Mouse (Mus musculus) forebrain, embryonic 14.5 days (tissue): ENCODE measurements around the gene Ubox5. TPM values are rescaled to one million over a fixed set of nuclear protein-coding genes. Genes with fewer than 3 reads are reported as not detected.
A peak's percentile ranks its signal among the peaks of the same experiment; 100 is the strongest.

Experiments
- ATAC-seq: fragments of 200-750 bp; cut with Nextera tagmentation; 2 replicates; pipeline ENCODE4 v1.8.0; 2017; ENCODE audit warnings: mild to moderate bottlenecking, moderate library complexity
- DNase-seq: peaks from one replicate; pipeline ENCODE4 v3.0.0-alpha.2; 2015; ENCODE audit warnings: low spot score
- H3K27ac ChIP-seq: fragments of 300-500 bp; sonication (generic); 2 replicates; pipeline ENCODE4 v1.5.1; 2014; ENCODE audit warnings: low read depth, mild to moderate bottlenecking, control low read depth, low read length, moderate library complexity
- H3K27me3 ChIP-seq: fragments of 300-500 bp; sonication (generic); replicated peaks from 2 replicates; pipeline ENCODE4 v1.6.1; 2014; ENCODE audit warnings: low read length, control low read depth, mixed read lengths; ENCODE audit not compliant: control insufficient read depth, insufficient read depth
- H3K36me3 ChIP-seq: fragments of 300-500 bp; sonication (generic); 2 replicates; pipeline ENCODE4 v1.6.1; 2014; ENCODE audit warnings: low read length, control low read depth; ENCODE audit not compliant: control insufficient read depth, insufficient read depth
- H3K4me1 ChIP-seq: fragments of 300-500 bp; sonication (generic); 2 replicates; pipeline ENCODE4 v1.6.1; 2014; ENCODE audit warnings: antibody characterized with exemption, low read length, control low read depth; ENCODE audit not compliant: control insufficient read depth, insufficient read depth
- H3K4me2 ChIP-seq: fragments of 300-500 bp; sonication (generic); 2 replicates; pipeline ENCODE4 v1.6.1; 2014; ENCODE audit warnings: mild to moderate bottlenecking, control low read depth, low read length
- H3K4me3 ChIP-seq: fragments of 300-500 bp; sonication (generic); 2 replicates; pipeline ENCODE4 v1.5.1; 2014; ENCODE audit warnings: low read depth, low read length, control low read depth
- H3K9ac ChIP-seq: fragments of 300-500 bp; sonication (generic); 2 replicates; pipeline ENCODE4 v1.6.1; 2014; ENCODE audit warnings: mild to moderate bottlenecking, low read length, control low read depth, moderate library complexity
- H3K9me3 ChIP-seq: fragments of 300-500 bp; sonication (generic); replicated peaks from 2 replicates; pipeline ENCODE4 v1.6.1; 2016; ENCODE audit warnings: low read length, control low read depth, mixed read lengths; ENCODE audit not compliant: control insufficient read depth
- WGBS: fragments of 180-500 bp; shearing (Covaris S2); extraction: QIAGEN DNeasy Blood & Tissue Kit; methylation state at CpG from one replicate; pipeline ENCODE4 v1.1.7; 2014; 5-methylcytosine and 5-hydroxymethylcytosine counted together
- polyA plus RNA-seq: library from polyadenylated mRNA; unstranded; fragments of >200 nt; fragmentation: Nextera tagmentation; extraction: Ambion mirVana; gene quantifications from 2 replicates; pipeline ENCODE4 v1.2.1, GENCODE M21; 2014

Ubox5 gene
- polyA plus RNA-seq, result 13.0 and 14.9 TPM in 2 replicates

- Histone ChIP-seq H3K27me3 (peaks cover 7% of the 10 kb centered on the region; the same call in 1 of the 2 replicates), H3K4me1 (peaks cover 12% of the 10 kb centered on the region), H3K4me3 (peak within 1 kb of the TSS; percentile 100), H3K27ac (peak within 1 kb of the TSS; percentile 54), H3K9me3 (no peaks in the 10 kb centered on the region), H3K9ac (peak within 1 kb of the TSS; percentile 93), H3K4me2 (peak within 1 kb of the TSS; percentile 70), H3K36me3 (peaks cover 16% of the 10 kb centered on the region)
- peak; percentile 89 for ATAC-seq
- WGBS, result under 1% methylated on average over 25 of the region's 25 CpGs
- DNase-seq, result peak; percentile 91
Observed at GRCm38 (mm10) chr2:130629839-130630203, at the start of gene Ubox5, which contains the start of gene Fastkd5. Ubox5 (minus strand) TSS chr2:130630038. Fastkd5 (minus strand) TSS chr2:130630027.

DNA sequence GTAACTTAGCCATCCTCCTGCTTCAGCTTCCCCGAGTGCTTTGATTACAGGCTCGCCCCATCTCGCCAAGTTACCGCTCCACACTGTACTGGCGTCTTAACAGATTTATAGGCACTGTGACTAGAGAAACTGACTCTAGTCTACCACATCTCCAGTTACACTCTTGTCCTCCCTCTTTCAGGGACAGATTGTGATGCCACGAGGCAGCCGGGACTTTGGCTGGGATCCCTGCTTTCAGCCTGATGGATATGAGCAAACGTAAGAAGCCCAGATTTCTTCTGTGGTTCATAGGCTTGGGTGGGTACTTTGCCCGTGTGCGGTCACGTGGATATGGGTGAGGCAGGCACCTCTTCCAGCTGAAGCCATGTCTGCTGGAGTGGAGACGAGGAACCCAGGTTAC lies 49.3 kb upstream of the Ubox5 start:
- ATAC-seq, result no peak

DNA sequence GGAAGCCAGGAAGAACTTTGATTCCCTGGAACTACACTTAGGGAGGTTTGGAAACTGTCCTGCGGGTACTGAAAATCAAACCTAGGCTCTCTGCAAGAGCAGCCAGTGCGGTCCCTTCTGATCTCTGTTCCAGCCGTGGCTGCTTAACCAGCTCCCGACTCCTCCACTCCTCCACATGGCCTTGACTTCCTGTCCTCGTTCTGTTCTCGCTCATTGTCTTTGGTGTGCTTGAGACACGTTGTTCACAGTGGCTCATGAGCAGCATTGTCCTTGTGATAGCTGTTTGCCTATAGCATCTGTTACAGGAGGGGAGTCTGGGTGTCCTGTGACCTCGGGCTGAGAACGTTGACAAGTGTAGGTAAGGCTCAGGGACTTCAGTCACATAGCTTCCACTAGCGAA lies 47.4 kb upstream of the Ubox5 start:
- Histone ChIP-seq H3K36me3 (peaks cover 99% of the 10 kb centered on the region), H3K27me3 (no peaks in the 10 kb centered on the region), H3K4me1 (no peaks in the 10 kb centered on the region), H3K27ac (no peak overlapping the region), H3K9me3 (no peaks in the 10 kb centered on the region), H3K4me2 (no peak overlapping the region), H3K4me3 (no peak overlapping the region), H3K9ac (no peak overlapping the region)
- 89% methylated on average over 10 of the region's 10 CpGs for WGBS
- ATAC-seq (no peak), DNase-seq (no peak)

More for the DNA sequence above, 49.3 kb upstream of the Ubox5 start:
- WGBS, result 94% methylated on average over 12 of the region's 12 CpGs
- Histone ChIP-seq H3K4me1 (no peaks in the 10 kb centered on the region), H3K4me2 (no peak overlapping the region), H3K9me3 (no peaks in the 10 kb centered on the region), H3K4me3 (no peak overlapping the region), H3K36me3 (peaks cover 97% of the 10 kb centered on the region), H3K9ac (no peak overlapping the region), H3K27me3 (no peaks in the 10 kb centered on the region), H3K27ac (no peak overlapping the region)
- DNase-seq, result no peak

DNA sequence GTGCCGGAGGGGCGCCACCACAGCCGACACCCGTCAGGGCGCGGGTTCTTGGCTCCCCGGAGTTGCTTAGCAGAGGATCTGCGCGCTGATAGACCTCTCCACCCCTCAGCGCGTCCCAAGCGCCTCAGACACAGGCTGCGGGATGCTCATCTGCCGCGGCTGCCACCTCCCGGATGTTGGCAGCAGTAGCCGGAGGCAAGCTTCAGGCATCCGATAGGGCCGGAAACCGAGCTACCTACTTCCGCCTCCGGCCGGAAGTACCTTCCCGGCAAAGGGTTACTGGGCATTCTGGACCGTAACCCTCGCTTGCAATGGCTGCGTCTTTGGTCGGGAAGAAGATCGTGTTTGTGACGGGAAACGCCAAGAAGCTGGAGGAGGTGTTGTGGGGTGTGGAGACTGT lies 37.7 kb upstream of the Ubox5 start, which contains the start of gene Itpa:
TSS of gene Itpa (plus strand) at position 52 of the 400 bp plus-strand sequence.
- Histone ChIP-seq H3K4me1 (peaks cover 16% of the 10 kb centered on the region), H3K4me2 (peak within 1 kb of the TSS; percentile 75), H3K36me3 (peaks cover 14% of the 10 kb centered on the region), H3K4me3 (peak within 1 kb of the TSS; percentile 69), H3K9me3 (no peaks in the 10 kb centered on the region), H3K9ac (peak within 1 kb of the TSS; percentile 74), H3K27me3 (no peaks in the 10 kb centered on the region), H3K27ac (peak within 1 kb of the TSS; percentile 90)
- DNase-seq (peak; percentile 96), ATAC-seq (peak; percentile 68)
- WGBS, result under 1% methylated on average over 31 of the region's 31 CpGs

DNA sequence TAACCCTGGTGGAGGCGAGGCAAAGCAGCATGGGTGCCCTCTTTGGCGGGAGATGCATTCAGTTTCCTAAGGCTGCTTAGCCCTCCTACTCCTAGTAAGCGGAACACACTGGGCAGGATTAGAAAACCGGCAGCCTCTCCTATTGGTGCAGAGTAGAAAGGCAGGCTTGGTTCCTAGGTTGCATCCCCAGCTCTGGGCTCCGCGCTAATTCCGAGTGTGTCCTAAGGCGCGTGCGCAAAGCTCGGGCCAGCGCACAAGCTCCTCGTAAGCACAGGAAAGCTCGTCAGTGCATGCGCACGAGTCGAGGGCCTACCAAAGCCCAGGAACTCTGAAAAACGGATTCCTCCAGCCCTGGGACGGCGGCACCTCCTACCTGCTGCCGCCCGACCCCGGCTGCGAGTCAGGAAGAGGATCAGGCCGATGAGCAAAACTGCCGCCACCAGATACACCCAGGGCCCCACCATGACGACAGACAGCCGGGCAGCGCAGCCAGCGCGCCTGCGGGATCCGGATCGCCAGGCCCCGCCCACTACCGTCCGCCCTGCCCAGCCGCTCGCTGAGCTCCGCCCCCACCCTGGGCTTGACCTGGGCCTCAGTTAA lies 34.4 kb upstream of the Ubox5 start, which contains the start of gene Ddrgk1:
TSS of gene Ddrgk1 (minus strand) at position 558 of the 600 bp plus-strand sequence.
- Histone ChIP-seq H3K27ac (peak within 1 kb of the TSS; percentile 97), H3K4me1 (peaks cover 16% of the 10 kb centered on the region), H3K36me3 (peaks cover 27% of the 10 kb centered on the region), H3K4me2 (peak within 1 kb of the TSS; percentile 61), H3K9me3 (no peaks in the 10 kb centered on the region), H3K4me3 (peak within 1 kb of the TSS; percentile 47), H3K9ac (peak within 1 kb of the TSS; percentile 75), H3K27me3 (no peaks in the 10 kb centered on the region)
- ATAC-seq, result peak; percentile 97
- 0% methylated on average over 40 of the region's 40 CpGs for WGBS
- peak; percentile 98 for DNase-seq

DNA sequence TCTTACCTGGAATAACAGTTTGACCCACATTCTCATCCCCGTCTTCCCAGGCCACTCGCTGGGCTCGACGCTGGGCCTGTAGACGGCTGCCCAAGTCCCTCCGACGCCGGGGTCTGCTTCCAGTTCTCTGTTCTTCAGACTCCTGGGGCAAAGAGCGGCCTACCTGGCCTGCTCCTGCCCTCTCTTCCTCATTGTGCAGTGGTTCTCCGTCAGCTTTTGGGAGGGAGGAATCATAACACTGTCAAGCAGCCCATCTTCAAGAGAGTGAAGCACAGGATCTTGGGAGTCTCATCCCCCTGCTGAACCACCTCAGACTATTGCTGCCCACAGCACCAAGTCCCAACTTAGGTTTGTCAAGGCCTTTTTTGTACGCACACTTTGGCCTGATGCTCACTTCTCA lies 33.5 kb upstream of the Ubox5 start:
- Histone ChIP-seq H3K4me2 (peak overlapping the region; percentile 61), H3K9me3 (no peaks in the 10 kb centered on the region), H3K4me3 (peak overlapping the region; percentile 47), H3K9ac (peak overlapping the region; percentile 75), H3K27ac (peak overlapping the region; percentile 97), H3K27me3 (no peaks in the 10 kb centered on the region), H3K36me3 (peaks cover 36% of the 10 kb centered on the region), H3K4me1 (peaks cover 13% of the 10 kb centered on the region)
- 93% methylated on average over 11 of the region's 11 CpGs for WGBS
- no peak for DNase-seq
- no peak for ATAC-seq

- Histone ChIP-seq H3K4me1 (peaks cover 9% of the 10 kb centered on the region), H3K4me2 (no peak overlapping the region), H3K36me3 (peaks cover 84% of the 10 kb centered on the region), H3K9ac (no peak overlapping the region), H3K4me3 (no peak overlapping the region), H3K27me3 (no peaks in the 10 kb centered on the region), H3K9me3 (no peaks in the 10 kb centered on the region), H3K27ac (no peak overlapping the region)
- no peak for DNase-seq
- 97% methylated on average over 10 of the region's 10 CpGs for WGBS
- no peak for ATAC-seq
Observed at GRCm38 (mm10) chr2:130658530-130658929, 28.7 kb upstream of the Ubox5 start.

GRCm38 (mm10) chr2:130657541-130657940 lies 27.7 kb upstream of the Ubox5 start:
- no peak for ATAC-seq
- H3K36me3 ChIP-seq, result peaks cover 89% of the 10 kb centered on the region
- DNase-seq, result no peak

GRCm38 (mm10) chr2:130656536-130656935 lies 26.7 kb upstream of the Ubox5 start:
- Histone ChIP-seq H3K4me1 (no peaks in the 10 kb centered on the region), H3K27ac (no peak overlapping the region), H3K36me3 (peaks cover 86% of the 10 kb centered on the region), H3K9ac (no peak overlapping the region), H3K27me3 (no peaks in the 10 kb centered on the region), H3K4me3 (no peak overlapping the region), H3K4me2 (no peak overlapping the region), H3K9me3 (no peaks in the 10 kb centered on the region)
- DNase-seq (no peak), ATAC-seq (no peak)
- 96% methylated on average over 9 of the region's 9 CpGs for WGBS

More at GRCm38 (mm10) chr2:130657541-130657940, 27.7 kb upstream of the Ubox5 start:
- WGBS, result 88% methylated on average over 6 of the region's 6 CpGs
- Histone ChIP-seq H3K4me3 (no peak overlapping the region), H3K4me1 (no peaks in the 10 kb centered on the region; the same call in 1 of the 2 replicates), H3K4me2 (no peak overlapping the region), H3K27ac (no peak overlapping the region), H3K27me3 (no peaks in the 10 kb centered on the region), H3K9me3 (no peaks in the 10 kb centered on the region), H3K9ac (no peak overlapping the region)
